Mouse (Mus musculus): ENCODE results near the gene Myrip. TPM values are rescaled to one million over a fixed set of nuclear protein-coding genes. Genes with fewer than 3 reads are reported as not detected.

Myrip gene
- polyA plus RNA-seq, 1 experiment: not detected

GRCm38 (mm10) chr9:120282461-120283047 is 18.8 kb upstream of the Myrip start:
- H3K79me3 ChIP-seq (ENCODE audit: low read depth): no peaks in the 10 kb centered on the region
- peaks cover 7% of the 10 kb centered on the region for H3K27me3 ChIP-seq (ENCODE audit: control insufficient read depth, insufficient read depth, insufficient read length)
- TF ChIP-seq CEBPB (IDR thresholded peaks at IDR 0.05; ENCODE audit: low read depth) (no peak), FOSL1 (IDR thresholded peaks at IDR 0.05; ENCODE audit: insufficient read depth, low read length, poor library complexity, severe bottlenecking) (no peak), MYOG (IDR thresholded peaks at IDR 0.05; ENCODE audit: control insufficient read depth, extremely low read depth, insufficient read length) (no peak), MAX (IDR thresholded peaks at IDR 0.05) (no peak), USF1 (IDR thresholded peaks at IDR 0.05; ENCODE audit: low read depth) (no peak), CTCF (IDR thresholded peaks at IDR 0.05; ENCODE audit: control insufficient read depth, insufficient read depth, insufficient read length) (no peak), MYOD1 (IDR thresholded peaks at IDR 0.05; ENCODE audit: control insufficient read depth, insufficient read length, low read depth) (no peak)
- no peak overlapping the region for H3K4me3 ChIP-seq (ENCODE audit: insufficient read depth, poor library complexity, severe bottlenecking)
- no peak overlapping the region for H3ac ChIP-seq (ENCODE audit: control insufficient read depth, insufficient read length, low read depth)
- H3K79me2 ChIP-seq (ENCODE audit: control insufficient read depth, insufficient read depth): no peaks in the 10 kb centered on the region
- no peaks in the 10 kb centered on the region for H3K36me3 ChIP-seq (ENCODE audit: control insufficient read depth, insufficient read depth)

GRCm38 (mm10) chr9:120283556-120283955 is 17.8 kb upstream of the Myrip start:
- Histone ChIP-seq H3ac (ENCODE audit: control insufficient read depth, insufficient read length, low read depth) (no peak overlapping the region), H3K79me3 (ENCODE audit: low read depth) (no peaks in the 10 kb centered on the region), H3K27me3 (ENCODE audit: control insufficient read depth, insufficient read depth, insufficient read length) (peaks cover 7% of the 10 kb centered on the region), H3K4me3 (ENCODE audit: insufficient read depth, poor library complexity, severe bottlenecking) (no peak overlapping the region), H3K79me2 (ENCODE audit: control insufficient read depth, insufficient read depth) (no peaks in the 10 kb centered on the region), H3K36me3 (ENCODE audit: control insufficient read depth, insufficient read depth) (no peaks in the 10 kb centered on the region)
- TF ChIP-seq USF1 (IDR thresholded peaks at IDR 0.05; ENCODE audit: low read depth): no peak
- TF ChIP-seq MAX (IDR thresholded peaks at IDR 0.05): no peak
- no peak for TF ChIP-seq FOSL1 (IDR thresholded peaks at IDR 0.05; ENCODE audit: insufficient read depth, low read length, poor library complexity, severe bottlenecking)
- TF ChIP-seq CEBPB (IDR thresholded peaks at IDR 0.05; ENCODE audit: low read depth): no peak

GRCm38 (mm10) chr9:120288011-120288410 is 13.3 kb upstream of the Myrip start:
- H3ac ChIP-seq (ENCODE audit: control insufficient read depth, insufficient read length, low read depth): no peak overlapping the region

GRCm38 (mm10) chr9:120290375-120290774 is 10.9 kb upstream of the Myrip start:
- Histone ChIP-seq H3K4me3 (ENCODE audit: insufficient read depth, poor library complexity, severe bottlenecking) (no peak overlapping the region), H3K79me3 (ENCODE audit: low read depth) (no peaks in the 10 kb centered on the region), H3ac (ENCODE audit: control insufficient read depth, insufficient read length, low read depth) (no peak overlapping the region), H3K27me3 (ENCODE audit: control insufficient read depth, insufficient read depth, insufficient read length) (no peaks in the 10 kb centered on the region), H3K79me2 (ENCODE audit: control insufficient read depth, insufficient read depth) (no peaks in the 10 kb centered on the region), H3K36me3 (ENCODE audit: control insufficient read depth, insufficient read depth) (no peaks in the 10 kb centered on the region)
- TF ChIP-seq FOSL1 (IDR thresholded peaks at IDR 0.05; ENCODE audit: insufficient read depth, low read length, poor library complexity, severe bottlenecking): no peak
- TF ChIP-seq MAX (IDR thresholded peaks at IDR 0.05): no peak
- no peak for TF ChIP-seq CTCF (IDR thresholded peaks at IDR 0.05; ENCODE audit: control insufficient read depth, insufficient read depth, insufficient read length)
- no peak for TF ChIP-seq MYOG (IDR thresholded peaks at IDR 0.05; ENCODE audit: control insufficient read depth, extremely low read depth, insufficient read length)
- TF ChIP-seq MYOD1 (IDR thresholded peaks at IDR 0.05; ENCODE audit: control insufficient read depth, insufficient read length, low read depth): no peak
- no peak for TF ChIP-seq USF1 (IDR thresholded peaks at IDR 0.05; ENCODE audit: low read depth)
- no peak for TF ChIP-seq CEBPB (IDR thresholded peaks at IDR 0.05; ENCODE audit: low read depth)

More at GRCm38 (mm10) chr9:120288011-120288410, 13.3 kb upstream of the Myrip start:
- Histone ChIP-seq H3K27me3 (ENCODE audit: control insufficient read depth, insufficient read depth, insufficient read length) (peaks cover 1% of the 10 kb centered on the region), H3K79me2 (ENCODE audit: control insufficient read depth, insufficient read depth) (no peaks in the 10 kb centered on the region), H3K36me3 (ENCODE audit: control insufficient read depth, insufficient read depth) (no peaks in the 10 kb centered on the region), H3K79me3 (ENCODE audit: low read depth) (no peaks in the 10 kb centered on the region), H3K4me3 (ENCODE audit: insufficient read depth, poor library complexity, severe bottlenecking) (no peak overlapping the region)
- TF ChIP-seq MYOD1 (IDR thresholded peaks at IDR 0.05; ENCODE audit: control insufficient read depth, insufficient read length, low read depth) (no peak), MYOG (IDR thresholded peaks at IDR 0.05; ENCODE audit: control insufficient read depth, extremely low read depth, insufficient read length) (no peak), CTCF (IDR thresholded peaks at IDR 0.05; ENCODE audit: control insufficient read depth, insufficient read depth, insufficient read length) (no peak), CEBPB (IDR thresholded peaks at IDR 0.05; ENCODE audit: low read depth) (no peak), FOSL1 (IDR thresholded peaks at IDR 0.05; ENCODE audit: insufficient read depth, low read length, poor library complexity, severe bottlenecking) (no peak), MAX (IDR thresholded peaks at IDR 0.05) (no peak), USF1 (IDR thresholded peaks at IDR 0.05; ENCODE audit: low read depth) (no peak)

- Histone ChIP-seq H3K36me3 (ENCODE audit: control insufficient read depth, insufficient read depth) (no peaks in the 10 kb centered on the region), H3ac (ENCODE audit: control insufficient read depth, insufficient read length, low read depth) (no peak overlapping the region), H3K27me3 (ENCODE audit: control insufficient read depth, insufficient read depth, insufficient read length) (no peaks in the 10 kb centered on the region), H3K4me3 (ENCODE audit: insufficient read depth, poor library complexity, severe bottlenecking) (no peak overlapping the region), H3K79me2 (ENCODE audit: control insufficient read depth, insufficient read depth) (no peaks in the 10 kb centered on the region), H3K79me3 (ENCODE audit: low read depth) (no peaks in the 10 kb centered on the region)
- TF ChIP-seq MYOD1 (IDR thresholded peaks at IDR 0.05; ENCODE audit: control insufficient read depth, insufficient read length, low read depth) (no peak), MYOG (IDR thresholded peaks at IDR 0.05; ENCODE audit: control insufficient read depth, extremely low read depth, insufficient read length) (no peak), MAX (IDR thresholded peaks at IDR 0.05) (no peak), USF1 (IDR thresholded peaks at IDR 0.05; ENCODE audit: low read depth) (no peak), CEBPB (IDR thresholded peaks at IDR 0.05; ENCODE audit: low read depth) (no peak), CTCF (IDR thresholded peaks at IDR 0.05; ENCODE audit: control insufficient read depth, insufficient read depth, insufficient read length) (no peak), FOSL1 (IDR thresholded peaks at IDR 0.05; ENCODE audit: insufficient read depth, low read length, poor library complexity, severe bottlenecking) (no peak)
Observed at GRCm38 (mm10) chr9:120292488-120292887, 8.8 kb upstream of the Myrip start.

- Histone ChIP-seq H3K36me3 (ENCODE audit: control insufficient read depth, insufficient read depth) (no peaks in the 10 kb centered on the region), H3K79me2 (ENCODE audit: control insufficient read depth, insufficient read depth) (no peaks in the 10 kb centered on the region), H3ac (ENCODE audit: control insufficient read depth, insufficient read length, low read depth) (no peak overlapping the region), H3K27me3 (ENCODE audit: control insufficient read depth, insufficient read depth, insufficient read length) (no peaks in the 10 kb centered on the region), H3K4me3 (ENCODE audit: insufficient read depth, poor library complexity, severe bottlenecking) (no peak overlapping the region), H3K79me3 (ENCODE audit: low read depth) (no peaks in the 10 kb centered on the region)
- TF ChIP-seq USF1 (IDR thresholded peaks at IDR 0.05; ENCODE audit: low read depth): no peak
- no peak for TF ChIP-seq FOSL1 (IDR thresholded peaks at IDR 0.05; ENCODE audit: insufficient read depth, low read length, poor library complexity, severe bottlenecking)
- no peak for TF ChIP-seq CTCF (IDR thresholded peaks at IDR 0.05; ENCODE audit: control insufficient read depth, insufficient read depth, insufficient read length)
- TF ChIP-seq MAX (IDR thresholded peaks at IDR 0.05): no peak
- no peak for TF ChIP-seq CEBPB (IDR thresholded peaks at IDR 0.05; ENCODE audit: low read depth)
- no peak for TF ChIP-seq MYOG (IDR thresholded peaks at IDR 0.05; ENCODE audit: control insufficient read depth, extremely low read depth, insufficient read length)
- TF ChIP-seq MYOD1 (IDR thresholded peaks at IDR 0.05; ENCODE audit: control insufficient read depth, insufficient read length, low read depth): no peak
Observed at GRCm38 (mm10) chr9:120295527-120295926, 5.8 kb upstream of the Myrip start.
